Mouse (Mus musculus): ENCODE data around the gene Adra2a. TPM values are rescaled to one million over a fixed set of nuclear protein-coding genes. Genes with fewer than 3 reads are reported as not detected.
A peak's percentile ranks its signal among the peaks of the same experiment; 100 is the strongest.

Gene Adra2a
- polyA plus RNA-seq, 1 experiment from 2014 or later: 0.18 TPM

DNA sequence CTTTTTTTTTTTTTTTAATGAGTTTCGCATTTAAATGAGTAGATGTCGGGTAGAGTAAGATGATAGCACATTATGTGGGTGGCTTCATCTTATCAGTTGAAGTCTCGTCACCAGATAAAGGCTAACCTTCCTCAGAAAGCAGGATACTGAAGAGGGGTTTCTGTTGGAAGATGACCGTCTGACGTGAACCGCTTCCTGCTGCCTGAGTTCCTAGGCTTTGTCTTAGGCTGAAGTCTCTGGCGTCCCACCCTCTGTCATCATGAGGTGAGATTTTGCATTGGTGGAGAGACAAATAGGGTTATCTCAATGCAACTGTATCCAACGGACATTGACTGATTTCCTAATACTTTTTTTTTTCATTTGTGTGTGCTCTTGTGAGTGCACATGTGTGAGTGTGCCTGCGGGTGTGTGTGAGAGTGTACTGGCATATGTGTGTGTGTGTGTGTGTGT is 37.8 kb downstream of the Adra2a start:
- TF ChIP-seq EP300 (optimal IDR thresholded peaks at IDR 0.05): no peak
- TF ChIP-seq CTCF (IDR thresholded peaks at IDR 0.05; ENCODE audit: low read depth): no peak
- no peaks in the 10 kb centered on the region for H3K36me3 ChIP-seq (ENCODE audit: control insufficient read depth, insufficient read depth, low read length)
- 84% methylated on average over 9 of the region's 9 CpGs for WGBS
- no peak overlapping the region for H3K9ac ChIP-seq (ENCODE audit: low read length)
- no peaks in the 10 kb centered on the region for H3K27me3 ChIP-seq (ENCODE audit: control insufficient read depth, insufficient read depth, low read length)
- no peak for DNase-seq (ENCODE audit: low spot score)
- no peaks in the 10 kb centered on the region for H3K4me1 ChIP-seq (replicated peaks; ENCODE audit: control insufficient read depth, insufficient read depth)
- no peak overlapping the region for H3K27ac ChIP-seq (replicated peaks)
- no peak overlapping the region for H3K4me3 ChIP-seq (ENCODE audit: low read depth, low read length)
- H3K9me3 ChIP-seq (ENCODE audit: control insufficient read depth, low read length): no peaks in the 10 kb centered on the region
- H3K4me2 ChIP-seq (replicated peaks; ENCODE audit: low read depth): no peak overlapping the region
- no peak for ATAC-seq (ENCODE audit: low FRiP score, low TSS enrichment)

DNA sequence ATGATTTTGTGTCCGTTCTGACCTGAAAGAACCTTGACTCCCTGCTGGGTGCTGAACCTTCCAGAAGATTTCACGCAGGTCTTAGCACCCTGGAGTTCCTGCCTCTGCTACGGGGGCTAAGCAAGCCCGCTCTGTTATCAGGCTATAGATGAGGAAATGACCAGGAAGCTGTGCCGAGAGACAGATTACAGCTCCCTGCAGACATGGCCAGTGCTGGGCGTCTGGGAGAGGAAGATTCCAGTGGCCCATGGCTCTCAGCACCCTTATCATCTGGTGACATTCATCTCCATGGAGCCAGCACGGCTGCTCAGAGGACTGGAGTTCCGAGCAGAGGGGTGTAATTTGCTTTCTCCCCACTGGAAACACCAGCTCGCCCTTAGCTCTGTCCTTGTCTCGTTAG is 43.4 kb downstream of the Adra2a start:
- no peaks in the 10 kb centered on the region for H3K27me3 ChIP-seq (ENCODE audit: control insufficient read depth, insufficient read depth, low read length)
- 64% methylated on average over 10 of the region's 10 CpGs for WGBS
- no peak overlapping the region for H3K4me2 ChIP-seq (replicated peaks; ENCODE audit: low read depth)
- no peaks in the 10 kb centered on the region for H3K4me1 ChIP-seq (replicated peaks; ENCODE audit: control insufficient read depth, insufficient read depth)
- no peaks in the 10 kb centered on the region for H3K36me3 ChIP-seq (ENCODE audit: control insufficient read depth, insufficient read depth, low read length)
- DNase-seq (ENCODE audit: low spot score): no peak
- no peak overlapping the region for H3K9ac ChIP-seq (ENCODE audit: low read length)
- H3K9me3 ChIP-seq (ENCODE audit: control insufficient read depth, low read length): no peaks in the 10 kb centered on the region
- ATAC-seq (ENCODE audit: low FRiP score, low TSS enrichment): no peak
- H3K4me3 ChIP-seq (ENCODE audit: low read depth, low read length): no peak overlapping the region
- H3K27ac ChIP-seq (replicated peaks): no peak overlapping the region
- TF ChIP-seq CTCF (IDR thresholded peaks at IDR 0.05; ENCODE audit: low read depth) (no peak), EP300 (optimal IDR thresholded peaks at IDR 0.05) (no peak)

DNA sequence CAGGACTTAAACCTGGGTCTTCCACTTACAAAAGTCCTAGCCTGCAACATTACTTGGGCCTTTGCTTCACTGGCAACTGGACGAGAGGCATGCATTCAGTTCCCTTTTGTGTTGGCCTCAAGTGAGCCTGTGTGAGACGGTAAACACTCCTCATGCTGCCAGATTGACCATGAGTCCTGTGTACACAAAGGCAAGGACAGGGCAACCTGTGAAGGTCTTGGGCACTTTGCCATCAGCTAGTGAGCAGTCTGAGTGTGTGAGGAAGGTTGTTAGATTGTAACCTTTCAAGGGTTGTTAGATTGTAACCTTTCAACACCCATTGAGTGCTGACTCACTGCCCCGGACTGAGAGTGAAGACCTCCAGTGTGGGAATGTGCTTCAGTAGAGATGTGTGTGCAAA is 49.6 kb downstream of the Adra2a start:
- Histone ChIP-seq H3K9me3 (ENCODE audit: control insufficient read depth, low read length) (no peaks in the 10 kb centered on the region), H3K27me3 (ENCODE audit: control insufficient read depth, insufficient read depth, low read length) (no peaks in the 10 kb centered on the region), H3K36me3 (ENCODE audit: control insufficient read depth, insufficient read depth, low read length) (no peaks in the 10 kb centered on the region), H3K4me2 (replicated peaks; ENCODE audit: low read depth) (no peak overlapping the region), H3K9ac (ENCODE audit: low read length) (no peak overlapping the region), H3K27ac (replicated peaks) (no peak overlapping the region), H3K4me1 (replicated peaks; ENCODE audit: control insufficient read depth, insufficient read depth) (no peaks in the 10 kb centered on the region), H3K4me3 (ENCODE audit: low read depth, low read length) (no peak overlapping the region)
- WGBS: 75% methylated on average over 3 of the region's 3 CpGs
- no peak for TF ChIP-seq CTCF (IDR thresholded peaks at IDR 0.05; ENCODE audit: low read depth)
- peak; percentile 23 for DNase-seq (ENCODE audit: low spot score)
- ATAC-seq (ENCODE audit: low FRiP score, low TSS enrichment): peak; percentile 57

DNA sequence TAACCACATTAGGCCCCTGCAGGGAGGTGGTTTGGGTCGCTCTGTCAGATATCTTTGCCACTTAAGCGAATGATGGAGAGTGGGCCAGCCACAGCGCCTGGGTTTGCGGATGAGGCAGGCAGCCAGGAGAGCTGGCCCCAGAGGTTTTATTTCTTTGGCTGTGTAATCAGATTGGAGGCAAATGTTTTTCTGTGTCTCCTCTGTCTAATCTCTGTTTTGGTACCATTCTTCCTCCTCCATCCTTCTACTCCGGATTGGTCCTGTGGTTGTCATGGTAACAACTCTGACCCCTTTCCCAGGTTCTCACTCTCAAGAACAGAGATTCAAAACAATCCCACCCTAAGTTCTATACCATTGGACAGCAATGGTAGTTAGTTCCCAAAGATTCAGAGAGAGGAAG is 51.8 kb downstream of the Adra2a start:
- 64% methylated on average over 5 of the region's 5 CpGs for WGBS
- TF ChIP-seq EP300 (optimal IDR thresholded peaks at IDR 0.05) (no peak), CTCF (IDR thresholded peaks at IDR 0.05; ENCODE audit: low read depth) (no peak)
- H3K9me3 ChIP-seq (ENCODE audit: control insufficient read depth, low read length): no peaks in the 10 kb centered on the region

DNA sequence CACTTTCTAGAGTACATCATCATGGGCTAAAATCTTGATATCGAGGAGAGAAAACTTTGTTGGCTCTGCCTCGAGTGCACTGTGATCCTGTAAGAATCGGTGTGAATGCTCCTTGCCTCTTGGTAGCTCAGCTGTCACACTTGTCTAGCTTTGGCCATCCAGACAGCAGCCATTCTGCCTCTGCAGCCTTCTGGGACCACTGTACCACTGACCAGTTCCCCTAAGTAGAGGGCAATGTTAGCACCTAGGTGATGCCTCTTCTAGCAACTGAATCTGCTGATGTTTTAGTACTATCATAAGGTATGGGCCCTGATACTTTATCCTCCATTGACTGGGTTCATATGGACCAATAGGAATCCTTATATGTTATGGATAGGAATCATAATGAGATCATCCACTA is 54.4 kb downstream of the Adra2a start:
- ATAC-seq (ENCODE audit: low FRiP score, low TSS enrichment): no peak

More for the DNA sequence above, 51.8 kb downstream of the Adra2a start:
- Histone ChIP-seq H3K27me3 (ENCODE audit: control insufficient read depth, insufficient read depth, low read length) (no peaks in the 10 kb centered on the region), H3K9ac (ENCODE audit: low read length) (no peak overlapping the region), H3K4me2 (replicated peaks; ENCODE audit: low read depth) (no peak overlapping the region), H3K27ac (replicated peaks) (no peak overlapping the region), H3K4me1 (replicated peaks; ENCODE audit: control insufficient read depth, insufficient read depth) (no peaks in the 10 kb centered on the region), H3K36me3 (ENCODE audit: control insufficient read depth, insufficient read depth, low read length) (no peaks in the 10 kb centered on the region), H3K4me3 (ENCODE audit: low read depth, low read length) (no peak overlapping the region)
- DNase-seq (ENCODE audit: low spot score) (no peak), ATAC-seq (ENCODE audit: low FRiP score, low TSS enrichment) (no peak)

More for the DNA sequence above, 54.4 kb downstream of the Adra2a start:
- H3K9me3 ChIP-seq (ENCODE audit: control insufficient read depth, low read length): no peaks in the 10 kb centered on the region
- no peaks in the 10 kb centered on the region for H3K4me1 ChIP-seq (replicated peaks; ENCODE audit: control insufficient read depth, insufficient read depth)
- DNase-seq (ENCODE audit: low spot score): no peak
- 86% methylated on average over 3 of the region's 3 CpGs for WGBS
- H3K36me3 ChIP-seq (ENCODE audit: control insufficient read depth, insufficient read depth, low read length): no peaks in the 10 kb centered on the region
- TF ChIP-seq EP300 (optimal IDR thresholded peaks at IDR 0.05): no peak
- TF ChIP-seq CTCF (IDR thresholded peaks at IDR 0.05; ENCODE audit: low read depth): no peak
- H3K9ac ChIP-seq (ENCODE audit: low read length): no peak overlapping the region
- no peaks in the 10 kb centered on the region for H3K27me3 ChIP-seq (ENCODE audit: control insufficient read depth, insufficient read depth, low read length)
- no peak overlapping the region for H3K4me2 ChIP-seq (replicated peaks; ENCODE audit: low read depth)
- no peak overlapping the region for H3K27ac ChIP-seq (replicated peaks)
- H3K4me3 ChIP-seq (ENCODE audit: low read depth, low read length): no peak overlapping the region

Other genes starting within 250 kb of the Adra2a start
- gene Pdcd4, start 151.9 kb upstream of the Adra2a start, polyA plus RNA-seq (2015; fragmentation: Nextera tagmentation; extraction: Ambion mirVana): 204 and 217 TPM in 2 replicates
- 31.7 and 33.9 TPM in 2 replicates for gene Shoc2, start 99.8 kb upstream of the Adra2a start, polyA plus RNA-seq (2015; fragmentation: Nextera tagmentation; extraction: Ambion mirVana)
- gene Bbip1, start 99.5 kb upstream of the Adra2a start, polyA plus RNA-seq (2015; fragmentation: Nextera tagmentation; extraction: Ambion mirVana): 48.7 and 52.8 TPM in 2 replicates

Measured in stomach, postnatal 0 days (tissue).